Mouse (Mus musculus) kidney, postnatal 0 days (tissue): ENCODE results near the gene Smim17. TPM values are rescaled to one million over a fixed set of nuclear protein-coding genes. Genes with fewer than 3 reads are reported as not detected.

Experiments used
- ATAC-seq: fragments of 200-750 bp; cut with Nextera tagmentation; replicated peaks from 2 replicates; pipeline ENCODE4 v1.8.0; 2017; ENCODE audit warnings: low read depth, moderate number of reproducible peaks, moderate TSS enrichment, moderate library complexity; ENCODE audit not compliant: low FRiP score
- DNase-seq: peaks from one replicate; pipeline ENCODE4 v3.0.0-alpha.2; 2016; ENCODE audit warnings: low spot score
- H3K27ac ChIP-seq: fragments of 300-500 bp; sonication (generic); 2 replicates; pipeline ENCODE4 v1.5.1; 2014; ENCODE audit warnings: mild to moderate bottlenecking
- H3K27me3 ChIP-seq: fragments of 300-500 bp; sonication (generic); 2 replicates; pipeline ENCODE4 v1.6.1; 2014; ENCODE audit warnings: low read length, mixed read lengths; ENCODE audit not compliant: insufficient read depth
- H3K36me3 ChIP-seq: fragments of 300-500 bp; sonication (generic); 2 replicates; pipeline ENCODE4 v1.6.1; 2014; ENCODE audit warnings: low read length, mixed read lengths; ENCODE audit not compliant: insufficient read depth
- H3K4me1 ChIP-seq: fragments of 300-500 bp; sonication (generic); replicated peaks from 2 replicates; pipeline ENCODE4 v1.6.1; 2014; ENCODE audit warnings: antibody characterized with exemption, low read length, mixed read lengths; ENCODE audit not compliant: insufficient read depth
- H3K4me2 ChIP-seq: fragments of 300-500 bp; sonication (generic); 2 replicates; pipeline ENCODE4 v1.6.1; 2014; ENCODE audit warnings: mild to moderate bottlenecking, low read length, moderate library complexity, mixed read lengths
- H3K4me3 ChIP-seq: fragments of 300-500 bp; sonication (generic); replicated peaks from 2 replicates; pipeline ENCODE4 v1.5.1; 2014; ENCODE audit warnings: low read depth, low read length
- H3K9ac ChIP-seq: fragments of 300-500 bp; sonication (generic); 2 replicates; pipeline ENCODE4 v1.6.1; 2014; ENCODE audit warnings: low read depth, low read length
- H3K9me3 ChIP-seq: fragments of 300-500 bp; sonication (generic); replicated peaks from 2 replicates; pipeline ENCODE4 v1.6.1; 2016; ENCODE audit warnings: low read length, inconsistent platforms, mixed read lengths
- CTCF ChIP-seq: IDR thresholded peaks from 2 replicates; pipeline ENCODE4 v1.5.1; 2016; ENCODE audit warnings: antibody characterized with exemption, low read depth, mild to moderate bottlenecking, moderate library complexity
- WGBS: fragments of 180-500 bp; shearing (Covaris S2); extraction: QIAGEN DNeasy Blood & Tissue Kit; methylation state at CpG from one replicate; pipeline ENCODE4 v1.1.7; 2014; 5-methylcytosine and 5-hydroxymethylcytosine counted together
- polyA plus RNA-seq: library from polyadenylated mRNA; unstranded; fragments of >200 nt; fragmentation: Nextera tagmentation; extraction: Ambion mirVana; gene quantifications from 2 replicates; pipeline ENCODE4 v1.2.1, GENCODE M21; 2015

The Smim17 gene
- polyA plus RNA-seq, 1 experiment from 2014 or later = not detected

DNA sequence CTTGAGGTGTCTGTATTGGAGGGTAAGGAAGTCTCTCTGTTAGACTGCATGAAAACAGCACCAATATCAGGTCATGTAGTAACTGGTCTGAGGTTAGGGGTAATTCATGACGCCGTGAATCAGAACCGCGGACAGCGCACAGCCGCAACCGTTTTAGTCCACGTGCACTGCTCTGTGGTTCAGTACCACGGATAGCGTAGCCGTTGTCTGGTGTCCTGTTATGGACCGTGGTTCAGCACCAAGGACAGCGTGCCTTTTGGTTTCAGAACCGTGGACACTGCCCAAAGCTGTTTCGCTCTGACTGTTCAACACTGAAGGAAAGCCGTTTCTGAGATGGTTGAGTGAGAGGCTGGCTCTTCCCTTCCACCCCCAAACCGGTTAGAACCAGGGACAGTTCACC, 11.5 kb downstream of the Smim17 start, which contains the start of gene Gm20715:
TSS of gene Gm20715 (plus strand) at position 235 of the 400 bp plus-strand sequence.
- no peaks in the 10 kb centered on the region for H3K27me3 ChIP-seq
- peak; percentile 98 for DNase-seq
- H3K9me3 ChIP-seq = no peaks in the 10 kb centered on the region
- WGBS = under 1% methylated on average over 17 of the region's 17 CpGs
- TF ChIP-seq CTCF = peak; percentile 19; the same call in 1 of the 2 replicates
- no peaks in the 10 kb centered on the region for H3K4me1 ChIP-seq
- H3K4me2 ChIP-seq = no peak within 1 kb of the TSS
- no peak within 1 kb of the TSS for H3K9ac ChIP-seq
- H3K36me3 ChIP-seq = no peaks in the 10 kb centered on the region
- ATAC-seq = peak; percentile 97
- no peak within 1 kb of the TSS for H3K27ac ChIP-seq
- H3K4me3 ChIP-seq = no peak within 1 kb of the TSS

DNA sequence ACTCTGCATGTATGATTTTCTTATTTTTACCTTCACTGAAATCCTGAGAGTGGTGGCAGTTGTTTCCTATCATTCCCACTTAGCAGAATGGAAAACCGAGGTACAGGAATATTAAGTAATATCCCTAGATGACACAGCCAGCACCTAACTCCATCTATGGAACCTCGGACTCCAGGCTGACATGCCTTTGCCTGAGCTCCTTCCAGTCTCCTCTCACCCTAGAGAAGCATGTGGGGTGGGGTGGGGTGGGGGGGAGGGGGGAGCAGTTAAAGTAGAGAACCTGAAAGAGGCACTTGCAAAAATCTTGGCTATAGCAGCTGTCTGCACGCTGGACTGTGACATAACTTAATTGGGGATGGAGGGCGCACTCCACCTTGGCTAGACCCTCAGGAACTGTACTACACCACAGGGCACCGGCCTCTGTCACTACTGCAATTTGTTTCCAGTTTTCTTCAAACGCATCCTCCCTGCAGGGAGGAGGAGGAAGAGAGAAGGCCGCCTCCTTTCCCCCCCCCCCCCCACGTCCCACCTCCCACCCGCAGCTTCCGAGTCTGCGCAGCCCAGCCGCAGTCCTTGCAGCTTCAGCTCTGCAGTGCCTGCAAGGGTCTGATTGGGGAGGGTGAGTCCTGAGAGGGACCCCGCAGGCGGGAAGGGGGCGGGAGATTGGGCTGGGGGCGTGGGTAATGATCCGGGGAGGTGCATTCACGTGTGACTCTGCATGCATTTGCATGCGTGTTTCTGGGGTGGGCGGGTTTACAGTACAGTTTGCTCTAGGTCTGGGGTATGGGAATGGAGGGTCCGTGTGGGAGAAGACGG, 16.3 kb downstream of the Smim17 start:
- Histone ChIP-seq H3K4me1 (no peaks in the 10 kb centered on the region), H3K9ac (no peak overlapping the region), H3K36me3 (no peaks in the 10 kb centered on the region), H3K27me3 (no peaks in the 10 kb centered on the region), H3K4me3 (no peak overlapping the region), H3K27ac (no peak overlapping the region), H3K9me3 (no peaks in the 10 kb centered on the region), H3K4me2 (no peak overlapping the region)
- 5% methylated on average over 21 of the region's 22 CpGs for WGBS
- no peak for TF ChIP-seq CTCF
- DNase-seq = no peak
- no peak for ATAC-seq

DNA sequence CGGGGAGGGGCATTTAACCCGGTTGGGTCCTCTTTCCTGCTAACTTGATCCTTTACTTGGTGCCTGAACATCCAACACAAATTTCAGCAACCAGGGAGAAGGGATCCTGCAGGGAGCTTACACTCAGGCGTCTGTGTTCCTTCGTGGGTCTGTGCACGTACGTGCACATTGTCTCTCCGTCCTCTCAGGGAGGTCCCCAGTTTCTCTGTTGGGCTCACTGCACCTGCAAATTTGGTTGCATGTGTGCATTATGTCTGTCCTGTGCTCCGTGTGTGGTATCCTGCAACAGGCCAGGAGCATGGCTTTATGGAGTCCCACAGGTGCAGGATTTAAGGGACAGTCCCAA, 16.9 kb downstream of the Smim17 start:
- H3K9me3 ChIP-seq = no peaks in the 10 kb centered on the region
- 14% methylated on average over 8 of the region's 8 CpGs for WGBS
- no peak overlapping the region for H3K4me3 ChIP-seq
- no peaks in the 10 kb centered on the region for H3K36me3 ChIP-seq
- no peak for TF ChIP-seq CTCF
- H3K4me1 ChIP-seq = no peaks in the 10 kb centered on the region
- no peak overlapping the region for H3K9ac ChIP-seq
- no peak overlapping the region for H3K27ac ChIP-seq
- H3K4me2 ChIP-seq = no peak overlapping the region
- no peak for DNase-seq
- ATAC-seq = no peak
- H3K27me3 ChIP-seq = no peaks in the 10 kb centered on the region

DNA sequence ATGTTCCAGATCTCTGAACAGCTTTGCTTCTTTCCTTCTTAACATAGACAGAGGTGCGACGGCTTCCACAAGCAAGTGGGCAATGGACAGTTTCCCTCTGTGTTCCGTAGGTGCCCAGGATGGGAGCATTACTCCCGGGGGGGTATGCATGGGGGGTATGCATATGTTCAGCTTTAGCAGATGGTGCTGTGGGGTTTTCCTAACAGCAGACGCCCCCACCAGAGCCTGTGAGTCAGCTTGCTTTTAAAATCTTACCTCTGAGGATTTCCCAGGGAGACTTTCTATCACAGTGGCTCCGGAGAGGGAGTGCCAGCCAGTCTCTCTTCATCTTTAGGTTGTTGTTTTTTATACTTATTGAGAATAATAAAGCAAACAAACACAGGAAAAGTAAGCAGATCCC, 21.4 kb downstream of the Smim17 start:
- Histone ChIP-seq H3K4me2 (no peak overlapping the region), H3K9ac (no peak overlapping the region), H3K4me1 (no peaks in the 10 kb centered on the region), H3K9me3 (no peaks in the 10 kb centered on the region), H3K27me3 (no peaks in the 10 kb centered on the region), H3K27ac (no peak overlapping the region), H3K36me3 (no peaks in the 10 kb centered on the region), H3K4me3 (no peak overlapping the region)
- no peak for TF ChIP-seq CTCF
- DNase-seq (no peak), ATAC-seq (no peak)
- WGBS = 78% methylated on average over 6 of the region's 6 CpGs

DNA sequence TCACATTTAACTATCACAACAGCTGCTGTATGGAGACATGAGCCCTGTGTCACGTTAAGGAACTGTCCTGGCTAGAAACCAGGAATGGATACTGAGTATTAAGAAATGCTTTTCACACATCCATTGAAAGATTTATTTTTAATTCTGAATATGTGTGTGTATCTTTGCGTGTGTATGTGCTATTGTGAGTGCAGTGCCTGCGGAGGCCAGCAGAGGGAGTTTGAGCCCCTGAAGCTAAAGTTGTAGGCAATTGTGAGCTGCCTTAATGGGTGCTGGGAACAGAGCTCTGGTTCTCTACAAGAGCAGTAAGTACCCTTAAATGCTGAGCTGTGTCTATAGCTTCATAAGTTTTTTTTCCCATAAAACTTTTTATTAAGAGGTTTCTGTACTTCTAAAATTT, 30.9 kb downstream of the Smim17 start:
- Histone ChIP-seq H3K27ac (no peak overlapping the region), H3K9me3 (no peaks in the 10 kb centered on the region), H3K9ac (no peak overlapping the region), H3K4me3 (no peak overlapping the region), H3K4me2 (no peak overlapping the region), H3K4me1 (no peaks in the 10 kb centered on the region), H3K36me3 (no peaks in the 10 kb centered on the region), H3K27me3 (no peaks in the 10 kb centered on the region)
- peak; percentile 19; the same call in 1 of the 2 replicates for TF ChIP-seq CTCF
- 90% methylated on average over 3 of the region's 3 CpGs for WGBS
- DNase-seq = no peak
- no peak for ATAC-seq

DNA sequence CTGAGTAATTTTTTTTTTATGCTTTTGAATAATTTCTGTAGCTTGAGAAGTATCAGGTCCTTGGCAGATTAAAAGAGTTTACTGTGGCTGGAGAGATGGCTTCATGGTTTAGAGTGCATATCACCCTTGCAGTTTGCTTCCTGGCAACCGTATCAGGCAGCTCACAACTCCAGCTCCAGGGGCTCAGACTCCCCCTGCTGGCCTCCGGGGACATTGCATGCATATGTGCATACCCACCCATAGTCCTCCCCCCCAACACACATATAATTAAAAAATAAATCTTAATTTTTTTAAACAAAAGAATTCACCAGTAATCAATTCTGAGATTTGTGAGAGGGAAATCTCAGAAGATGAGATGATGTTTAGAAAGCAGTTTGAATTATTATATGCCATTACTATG, 31.8 kb downstream of the Smim17 start:
- H3K4me2 ChIP-seq = no peak overlapping the region
- TF ChIP-seq CTCF = peak; percentile 53; the same call in 1 of the 2 replicates
- peak; percentile 2 for DNase-seq
- no peak overlapping the region for H3K4me3 ChIP-seq
- no peaks in the 10 kb centered on the region for H3K27me3 ChIP-seq
- no peak overlapping the region for H3K27ac ChIP-seq
- H3K4me1 ChIP-seq = no peaks in the 10 kb centered on the region
- WGBS = 49% methylated on average over 2 of the region's 2 CpGs
- no peak for ATAC-seq
- no peaks in the 10 kb centered on the region for H3K36me3 ChIP-seq
- H3K9me3 ChIP-seq = no peaks in the 10 kb centered on the region
- no peak overlapping the region for H3K9ac ChIP-seq
